Mouse (Mus musculus): Measurements from ENCODE around the gene Lgr5. TPM values are rescaled to one million over a fixed set of nuclear protein-coding genes. Genes with fewer than 3 reads are reported as not detected.

Lgr5 gene
- polyA plus RNA-seq, 1 experiment, result 1.5 TPM

GRCm38 (mm10) chr10:115555191-115555765 lies 32.3 kb downstream of the Lgr5 start:
- Histone ChIP-seq H3K4me3 (ENCODE audit: insufficient read depth, low read length) (no peak overlapping the region), H3K4me1 (ENCODE audit: control insufficient read depth, insufficient read depth, low read length) (no peaks in the 10 kb centered on the region), H3K27ac (ENCODE audit: insufficient read depth, low read length) (no peak overlapping the region)
- no peak for TF ChIP-seq POLR2A (IDR thresholded peaks at IDR 0.05; ENCODE audit: extremely low read depth, insufficient read depth, low read length)
- no peak for TF ChIP-seq CTCF (IDR thresholded peaks at IDR 0.05; ENCODE audit: extremely low read depth, insufficient read depth, low read length)

GRCm38 (mm10) chr10:115553352-115554113 lies 34.0 kb downstream of the Lgr5 start:
- no peak overlapping the region for H3K4me3 ChIP-seq (ENCODE audit: insufficient read depth, low read length)
- TF ChIP-seq POLR2A (IDR thresholded peaks at IDR 0.05; ENCODE audit: extremely low read depth, insufficient read depth, low read length) (no peak), CTCF (IDR thresholded peaks at IDR 0.05; ENCODE audit: extremely low read depth, insufficient read depth, low read length) (no peak)
- no peaks in the 10 kb centered on the region for H3K4me1 ChIP-seq (ENCODE audit: control insufficient read depth, insufficient read depth, low read length)
- no peak overlapping the region for H3K27ac ChIP-seq (ENCODE audit: insufficient read depth, low read length)

GRCm38 (mm10) chr10:115551069-115551468 lies 36.5 kb downstream of the Lgr5 start:
- no peak for TF ChIP-seq POLR2A (IDR thresholded peaks at IDR 0.05; ENCODE audit: extremely low read depth, insufficient read depth, low read length)
- no peak for TF ChIP-seq CTCF (IDR thresholded peaks at IDR 0.05; ENCODE audit: extremely low read depth, insufficient read depth, low read length)
- Histone ChIP-seq H3K4me3 (ENCODE audit: insufficient read depth, low read length) (no peak overlapping the region), H3K4me1 (ENCODE audit: control insufficient read depth, insufficient read depth, low read length) (no peaks in the 10 kb centered on the region), H3K27ac (ENCODE audit: insufficient read depth, low read length) (no peak overlapping the region)

- TF ChIP-seq POLR2A (IDR thresholded peaks at IDR 0.05; ENCODE audit: extremely low read depth, insufficient read depth, low read length), result no peak
- no peak for TF ChIP-seq CTCF (IDR thresholded peaks at IDR 0.05; ENCODE audit: extremely low read depth, insufficient read depth, low read length)
- no peak overlapping the region for H3K4me3 ChIP-seq (ENCODE audit: insufficient read depth, low read length)
- H3K27ac ChIP-seq (ENCODE audit: insufficient read depth, low read length), result no peak overlapping the region
- H3K4me1 ChIP-seq (ENCODE audit: control insufficient read depth, insufficient read depth, low read length), result no peaks in the 10 kb centered on the region
These were observed 37.3 kb downstream of the Lgr5 start for GRCm38 (mm10) chr10:115550253-115550652.

GRCm38 (mm10) chr10:115542917-115543316 lies 44.7 kb downstream of the Lgr5 start:
- Histone ChIP-seq H3K27ac (ENCODE audit: insufficient read depth, low read length) (no peak overlapping the region), H3K4me1 (ENCODE audit: control insufficient read depth, insufficient read depth, low read length) (no peaks in the 10 kb centered on the region), H3K4me3 (ENCODE audit: insufficient read depth, low read length) (no peak overlapping the region)
- no peak for TF ChIP-seq POLR2A (IDR thresholded peaks at IDR 0.05; ENCODE audit: extremely low read depth, insufficient read depth, low read length)
- no peak for TF ChIP-seq CTCF (IDR thresholded peaks at IDR 0.05; ENCODE audit: extremely low read depth, insufficient read depth, low read length)

- no peak for TF ChIP-seq POLR2A (IDR thresholded peaks at IDR 0.05; ENCODE audit: extremely low read depth, insufficient read depth, low read length)
- no peak for TF ChIP-seq CTCF (IDR thresholded peaks at IDR 0.05; ENCODE audit: extremely low read depth, insufficient read depth, low read length)
- Histone ChIP-seq H3K27ac (ENCODE audit: insufficient read depth, low read length) (no peak overlapping the region), H3K4me3 (ENCODE audit: insufficient read depth, low read length) (no peak overlapping the region)
These were observed 56.8 kb downstream of the Lgr5 start for GRCm38 (mm10) chr10:115530746-115531145.

GRCm38 (mm10) chr10:115529768-115530167 lies 57.8 kb downstream of the Lgr5 start:
- Histone ChIP-seq H3K4me1 (ENCODE audit: control insufficient read depth, insufficient read depth, low read length) (no peaks in the 10 kb centered on the region), H3K4me3 (ENCODE audit: insufficient read depth, low read length) (no peak overlapping the region), H3K27ac (ENCODE audit: insufficient read depth, low read length) (no peak overlapping the region)
- no peak for TF ChIP-seq CTCF (IDR thresholded peaks at IDR 0.05; ENCODE audit: extremely low read depth, insufficient read depth, low read length)
- no peak for TF ChIP-seq POLR2A (IDR thresholded peaks at IDR 0.05; ENCODE audit: extremely low read depth, insufficient read depth, low read length)

More at GRCm38 (mm10) chr10:115530746-115531145, 56.8 kb downstream of the Lgr5 start:
- H3K4me1 ChIP-seq (ENCODE audit: control insufficient read depth, insufficient read depth, low read length), result no peaks in the 10 kb centered on the region

GRCm38 (mm10) chr10:115528892-115529291 lies 58.7 kb downstream of the Lgr5 start:
- Histone ChIP-seq H3K4me3 (ENCODE audit: insufficient read depth, low read length) (no peak overlapping the region), H3K27ac (ENCODE audit: insufficient read depth, low read length) (no peak overlapping the region), H3K4me1 (ENCODE audit: control insufficient read depth, insufficient read depth, low read length) (no peaks in the 10 kb centered on the region)
- no peak for TF ChIP-seq CTCF (IDR thresholded peaks at IDR 0.05; ENCODE audit: extremely low read depth, insufficient read depth, low read length)
- no peak for TF ChIP-seq POLR2A (IDR thresholded peaks at IDR 0.05; ENCODE audit: extremely low read depth, insufficient read depth, low read length)

- Histone ChIP-seq H3K4me1 (ENCODE audit: control insufficient read depth, insufficient read depth, low read length) (no peaks in the 10 kb centered on the region), H3K4me3 (ENCODE audit: insufficient read depth, low read length) (no peak overlapping the region), H3K27ac (ENCODE audit: insufficient read depth, low read length) (no peak overlapping the region)
- TF ChIP-seq POLR2A (IDR thresholded peaks at IDR 0.05; ENCODE audit: extremely low read depth, insufficient read depth, low read length), result no peak
- no peak for TF ChIP-seq CTCF (IDR thresholded peaks at IDR 0.05; ENCODE audit: extremely low read depth, insufficient read depth, low read length)
These were observed 66.5 kb downstream of the Lgr5 start for GRCm38 (mm10) chr10:115521081-115521451.
